Mouse (Mus musculus) layer of hippocampus, postnatal 25 days (tissue): Measurements from ENCODE around the gene Reg3d. TPM values are rescaled to one million over a fixed set of nuclear protein-coding genes. Genes with fewer than 3 reads are reported as not detected.
"Not testable (repeated sequence)": the region's sequence is repeated elsewhere in the genome, so short reads cannot be mapped to it uniquely, and the experiment has no call there.

Source experiments
- DNase-seq, 2 experiments: peaks; one replicate each; pipeline ENCODE4 v3.0.0; 2022; ENCODE audit warnings: mixed read lengths in 2 of 2, low spot score in 1 of 2; ENCODE audit errors: extremely low spot score in 1 of 2
- total RNA-seq, 2 experiments: library from RNA; stranded (reverse); gene quantifications; 2 replicates each; pipeline ENCODE4 v1.2.3; 2021

Gene Reg3d
- not detected for total RNA-seq

GRCm38 (mm10) chr6:78378765-78379164 is at the start of gene Reg3d:
TSS of gene Reg3d (minus strand) at chr6:78378865.
- DNase-seq: no peak

- DNase-seq: no peak
Measured at GRCm38 (mm10) chr6:78425497-78425896, 46.8 kb upstream of the Reg3d start.

GRCm38 (mm10) chr6:78422411-78422810 is 43.7 kb upstream of the Reg3d start, which contains the start of gene Reg1:
TSS of gene Reg1 (plus strand) at chr6:78422711.
- not testable (repeated sequence) for DNase-seq

- DNase-seq: not testable (repeated sequence)
Measured at GRCm38 (mm10) chr6:78395323-78395722, 16.7 kb upstream of the Reg3d start, which contains the start of gene Reg2. TSS of gene Reg2 (plus strand) at chr6:78395623.

GRCm38 (mm10) chr6:78385609-78386008 is 6.9 kb upstream of the Reg3d start:
- no peak for DNase-seq

GRCm38 (mm10) chr6:78380409-78380808 is 1.7 kb upstream of the Reg3d start, which contains the start of gene Reg3a:
TSS of gene Reg3a (plus strand) at chr6:78380709.
- DNase-seq: no peak

- DNase-seq: no peak
Measured at GRCm38 (mm10) chr6:78370357-78370756, 8.3 kb downstream of the Reg3d start, which contains the start of gene Reg3b. TSS of gene Reg3b (plus strand) at chr6:78370657.

GRCm38 (mm10) chr6:78361971-78362563 is 16.6 kb downstream of the Reg3d start:
- no peak for DNase-seq

- no peak for DNase-seq
Measured at GRCm38 (mm10) chr6:78341689-78342088, 37.0 kb downstream of the Reg3d start.

- no peak for DNase-seq
Measured at GRCm38 (mm10) chr6:78340296-78340695, 38.4 kb downstream of the Reg3d start.

- DNase-seq: peak in 1 of 2 experiments; percentile 9
Measured at GRCm38 (mm10) chr6:78331919-78332569, 46.6 kb downstream of the Reg3d start.

GRCm38 (mm10) chr6:78329166-78329565 is 49.5 kb downstream of the Reg3d start:
- no peak for DNase-seq

- DNase-seq: no peak
Measured at GRCm38 (mm10) chr6:78327798-78328197, 50.9 kb downstream of the Reg3d start.

Other genes starting within 250 kb of the Reg3d start
- not detected for gene Reg3b, start 8.2 kb downstream of the Reg3d start, total RNA-seq
- not detected for gene Reg3a, start 1.8 kb upstream of the Reg3d start, total RNA-seq
- not detected for gene Reg2, start 16.8 kb upstream of the Reg3d start, total RNA-seq
- not detected for gene Reg1, start 43.8 kb upstream of the Reg3d start, total RNA-seq
- not detected for gene Reg3g, start 90.0 kb upstream of the Reg3d start, total RNA-seq